Mouse (Mus musculus) layer of hippocampus, adult 11-12 months (tissue): ENCODE results near the gene Igsf1.

Experiments
- DNase-seq: peaks from one replicate; pipeline ENCODE4 v3.0.0; 2022; ENCODE audit warnings: low spot score

The Igsf1 gene

GRCm38 (mm10) chrX:49797213-49798019, at the start of gene Igsf1:
Gene Igsf1, minus strand, starts transcription at chrX:49797749.
- peak; percentile 8 for DNase-seq

GRCm38 (mm10) chrX:49770828-49771227, 26.7 kb downstream of the Igsf1 start:
- DNase-seq = no peak

GRCm38 (mm10) chrX:49745192-49745591, 52.4 kb downstream of the Igsf1 start:
- DNase-seq = no peak

- DNase-seq = no peak
These were observed 62.6 kb downstream of the Igsf1 start, which contains the start of gene Olfr1321 for GRCm38 (mm10) chrX:49734959-49735358. Gene Olfr1321, minus strand, starts transcription at chrX:49735059.
